Mouse (Mus musculus) CH12.LX (cell line): ENCODE measurements around the gene Cog7. TPM values are rescaled to one million over a fixed set of nuclear protein-coding genes. Genes with fewer than 3 reads are reported as not detected.

Source experiments
- DNase-seq: peaks from one replicate; pipeline ENCODE4 v3.0.0-alpha.2; 2013; ENCODE audit errors: extremely low read depth
- H3K27ac ChIP-seq: 2 replicates; pipeline ENCODE4 v1.5.1; 2012; ENCODE audit warnings: low read depth, mild to moderate bottlenecking, control low read depth, moderate library complexity; ENCODE audit not compliant: insufficient read depth
- H3K27me3 ChIP-seq: replicated peaks from 2 replicates; pipeline ENCODE3; 2012; ENCODE audit warnings: inconsistent platforms
- H3K36me3 ChIP-seq, 2 experiments: replicated peaks in 1 of 2; 2 replicates each; pipeline versions ENCODE3 to v1.6.1; 2012; ENCODE audit warnings: inconsistent platforms in 1 of 2, low read length in 1 of 2, mild to moderate bottlenecking in 1 of 2, mixed read lengths in 1 of 2, moderate library complexity in 1 of 2; ENCODE audit not compliant: control insufficient read depth in 1 of 2, insufficient read depth in 1 of 2
- H3K4me1 ChIP-seq, 2 experiments: 2 replicates each; pipeline ENCODE4 v1.6.1; 2012; ENCODE audit warnings: inconsistent platforms in 1 of 2, moderate library complexity in 1 of 2; ENCODE audit not compliant: insufficient read depth in 2 of 2, control insufficient read depth in 1 of 2
- H3K4me2 ChIP-seq: 2 replicates; pipeline ENCODE4 v1.6.1; 2012; ENCODE audit warnings: low read depth, mild to moderate bottlenecking, control low read depth; ENCODE audit not compliant: poor library complexity, insufficient read depth, severe bottlenecking
- H3K4me3 ChIP-seq, 3 experiments: fragments of 150-350 bp in 1 of 3; sonication (generic) in 1 of 3; replicated peaks in 1 of 3; 2 replicates each; pipeline versions ENCODE3 to v1.5.1; 2011 to 2012; ENCODE audit warnings: low read depth in 2 of 3, low read length in 2 of 3, mild to moderate bottlenecking in 2 of 3, moderate library complexity in 2 of 3, control low read depth in 1 of 3, improper control_type of control experiment in 1 of 3, inconsistent platforms in 1 of 3, mixed read lengths in 1 of 3; ENCODE audit not compliant: poor library complexity in 1 of 3
- H3K79me2 ChIP-seq: replicated peaks from 2 replicates; pipeline ENCODE4 v1.6.1; 2012; ENCODE audit warnings: mild to moderate bottlenecking, moderate library complexity; ENCODE audit not compliant: control insufficient read depth, poor library complexity, insufficient read depth, severe bottlenecking; ENCODE audit errors: extremely low read depth
- H3K9ac ChIP-seq: 2 replicates; pipeline ENCODE4 v1.6.1; 2012; ENCODE audit warnings: low read depth, mild to moderate bottlenecking, control low read depth, moderate library complexity; ENCODE audit not compliant: insufficient read depth
- H3K9me3 ChIP-seq: replicated peaks from 2 replicates; pipeline ENCODE3; 2012; ENCODE audit warnings: low read length, inconsistent platforms, mixed read lengths
- CHD1 ChIP-seq: IDR thresholded peaks from 2 replicates; pipeline ENCODE4 v1.6.1; 2012; ENCODE audit warnings: low read depth, low read length, improper control_type of control experiment, inconsistent platforms
- CHD2 ChIP-seq: IDR thresholded peaks from 2 replicates; pipeline ENCODE4 v1.6.1; 2011; ENCODE audit warnings: low read length, improper control_type of control experiment
- CTCF ChIP-seq, 2 experiments: IDR thresholded peaks in 1 of 2; conservative IDR thresholded peaks in 1 of 2; 2 replicates each; pipeline ENCODE4 v1.5.1; 2011 to 2012; ENCODE audit warnings: low read depth in 2 of 2, low read length in 2 of 2, improper control_type of control experiment in 1 of 2, inconsistent platforms in 1 of 2, mild to moderate bottlenecking in 1 of 2, moderate library complexity in 1 of 2
- ELF1 ChIP-seq: IDR thresholded peaks from 2 replicates; pipeline ENCODE4 v1.6.1; 2014; ENCODE audit warnings: low read depth, mild to moderate bottlenecking, inconsistent platforms, low read length, improper control_type of control experiment
- EP300 ChIP-seq: IDR thresholded peaks from 2 replicates; pipeline ENCODE4 v1.6.1; 2011; ENCODE audit warnings: low read length, improper control_type of control experiment
- ETS1 ChIP-seq: conservative IDR thresholded peaks from 2 replicates; pipeline ENCODE4 v1.6.1; 2012; ENCODE audit warnings: low read depth, mild to moderate bottlenecking, inconsistent platforms, low read length, improper control_type of control experiment, moderate library complexity
- GABPA ChIP-seq: IDR thresholded peaks from 2 replicates; pipeline ENCODE4 v1.6.1; 2012; ENCODE audit warnings: low read depth, low read length, improper control_type of control experiment, inconsistent platforms; ENCODE audit not compliant: insufficient replicate concordance
- HCFC1 ChIP-seq: IDR thresholded peaks from 2 replicates; pipeline ENCODE4 v1.6.1; 2012; ENCODE audit warnings: low read depth, mild to moderate bottlenecking, inconsistent platforms, low read length, improper control_type of control experiment
- IRF4 ChIP-seq: IDR thresholded peaks from 2 replicates; pipeline ENCODE4 v1.6.1; 2014; ENCODE audit warnings: low read depth, mild to moderate bottlenecking, inconsistent platforms, low read length, improper control_type of control experiment
- JUN ChIP-seq: IDR thresholded peaks from 2 replicates; pipeline ENCODE4 v1.6.1; 2011; ENCODE audit warnings: low read depth, mild to moderate bottlenecking, low read length, improper control_type of control experiment, moderate library complexity; ENCODE audit not compliant: insufficient read depth
- KAT2A ChIP-seq: IDR thresholded peaks from 2 replicates; pipeline ENCODE4 v1.6.1; 2012; ENCODE audit warnings: low read length, improper control_type of control experiment, inconsistent platforms; ENCODE audit not compliant: insufficient replicate concordance
- MAFK ChIP-seq: IDR thresholded peaks from 2 replicates; pipeline ENCODE4 v1.6.1; 2011; ENCODE audit warnings: low read length, improper control_type of control experiment; ENCODE audit not compliant: insufficient replicate concordance
- MAX ChIP-seq: IDR thresholded peaks from 2 replicates; pipeline ENCODE4 v1.6.1; 2011; ENCODE audit warnings: low read length, improper control_type of control experiment
- MAZ ChIP-seq: IDR thresholded peaks from 2 replicates; pipeline ENCODE4 v1.6.1; 2012; ENCODE audit warnings: low read depth, mild to moderate bottlenecking, inconsistent platforms, low read length, improper control_type of control experiment, moderate library complexity
- MEF2A ChIP-seq: IDR thresholded peaks from 2 replicates; pipeline ENCODE4 v1.6.1; 2014; ENCODE audit warnings: low read depth, mild to moderate bottlenecking, inconsistent platforms, low read length, improper control_type of control experiment, borderline replicate concordance
- MXI1 ChIP-seq: IDR thresholded peaks from 2 replicates; pipeline ENCODE4 v1.6.1; 2011; ENCODE audit warnings: mild to moderate bottlenecking, low read depth, low read length, improper control_type of control experiment
- PAX5 ChIP-seq: IDR thresholded peaks from 2 replicates; pipeline ENCODE4 v1.6.1; 2012; ENCODE audit warnings: low read length, inconsistent platforms, mixed read lengths
- POLR2A ChIP-seq: IDR thresholded peaks from 2 replicates; pipeline ENCODE4 v1.6.1; 2011; ENCODE audit warnings: low read depth, mild to moderate bottlenecking, improper control_type of control experiment, low read length
- RAD21 ChIP-seq: IDR thresholded peaks from 2 replicates; pipeline ENCODE4 v1.6.1; 2011; ENCODE audit warnings: low read depth, mild to moderate bottlenecking, low read length, improper control_type of control experiment, moderate library complexity
- SIN3A ChIP-seq: IDR thresholded peaks from 2 replicates; pipeline ENCODE4 v1.6.1; 2012; ENCODE audit warnings: low read length, improper control_type of control experiment, inconsistent platforms
- SMC3 ChIP-seq: IDR thresholded peaks from 2 replicates; pipeline ENCODE4 v1.6.1; 2011; ENCODE audit warnings: low read depth, low read length, improper control_type of control experiment
- TBP ChIP-seq: conservative IDR thresholded peaks from 2 replicates; pipeline ENCODE4 v1.6.1; 2011; ENCODE audit warnings: low read depth, low read length, improper control_type of control experiment
- TCF12 ChIP-seq: IDR thresholded peaks from 2 replicates; pipeline ENCODE4 v1.6.1; 2014; ENCODE audit warnings: low read depth, mild to moderate bottlenecking, inconsistent platforms, low read length, improper control_type of control experiment
- USF1 ChIP-seq: IDR thresholded peaks from 2 replicates; pipeline ENCODE4 v1.6.1; 2014; ENCODE audit warnings: low read depth, mild to moderate bottlenecking, inconsistent platforms, low read length, improper control_type of control experiment
- ZMIZ1 ChIP-seq: IDR thresholded peaks from 2 replicates; pipeline ENCODE4 v1.6.1; 2012; ENCODE audit warnings: low read depth, mild to moderate bottlenecking, inconsistent platforms, low read length, improper control_type of control experiment
- ZNF384 ChIP-seq: IDR thresholded peaks from 2 replicates; pipeline ENCODE4 v1.6.1; 2012; ENCODE audit warnings: low read depth, low read length, improper control_type of control experiment, inconsistent platforms
- dilution Hi-C: fragments of 300-500 bp; cut with MboI; formaldehyde crosslinking; loops from 2 replicates; pipeline ENCODE4 v1.14.3; 2020; ENCODE audit warnings: low sequenced_read_pairs; ENCODE audit not compliant: extremely low pct_unique_long_range_greater_than_20kb, extremely low pct_ligation_motif_present
- in situ Hi-C: fragments of 300-500 bp; cut with MboI; formaldehyde crosslinking; loops from 3 replicates; pipeline ENCODE4 v1.14.3; 2019; ENCODE audit warnings: low sequenced_read_pairs, low pct_ligation_motif_present, low pct_unique_long_range_greater_than_20kb, mixed read lengths
- polyA plus RNA-seq: library from polyadenylated mRNA; unstranded; fragments of >175 nt; gene quantifications from 2 replicates; pipeline ENCODE4 v1.2.1, GENCODE M21; 2012; ENCODE audit warnings: low read depth; ENCODE audit not compliant: insufficient read length
- total RNA-seq, 2 experiments: library from RNA; depleted of rRNA; stranded (reverse); fragments of 300-350 nt in 1 of 2; fragments of >200 nt in 1 of 2; gene quantifications; 2 replicates each; pipeline ENCODE4 v1.2.3; 2012 to 2014

Cog7 gene
- total and polyA plus RNA-seq, 3 experiments = 14.1 to 22.4 (median 22.2) TPM

GRCm38 (mm10) chr7:121995961-121996360, 14.4 kb upstream of the Cog7 start:
- no peaks in the 10 kb centered on the region for H3K27me3 ChIP-seq
- TF ChIP-seq TCF12 (no peak), CHD1 (no peak), MXI1 (no peak), ETS1 (no peak), MAZ (no peak)
- H3K36me3 ChIP-seq = peaks cover 31 to 88% of the 10 kb centered on the region in 2 experiments
- no peak overlapping the region for H3K4me2 ChIP-seq
- H3K9ac ChIP-seq = no peak overlapping the region
- dilution Hi-C loops = no loop called here
- H3K27ac ChIP-seq = no peak overlapping the region
- H3K79me2 ChIP-seq = no peaks in the 10 kb centered on the region
- no peak for DNase-seq
- in situ Hi-C loops = no loop called here
- H3K9me3 ChIP-seq = no peaks in the 10 kb centered on the region
- H3K4me1 ChIP-seq = no peaks in the 10 kb centered on the region
- H3K4me3 ChIP-seq = no peak overlapping the region

- no peak overlapping the region for H3K4me2 ChIP-seq
- H3K36me3 ChIP-seq = peaks cover 44 to 78% of the 10 kb centered on the region in 2 experiments
- no peak overlapping the region for H3K27ac ChIP-seq
- dilution Hi-C loops = no loop called here
- H3K9ac ChIP-seq = no peak overlapping the region
- in situ Hi-C loops = no loop called here
- H3K4me1 ChIP-seq = peaks cover 6 to 37% of the 10 kb centered on the region in 2 experiments
- TF ChIP-seq KAT2A = no peak
- peak; percentile 73 for TF ChIP-seq SMC3
- TF ChIP-seq JUN = no peak
- peak; percentile 69 for TF ChIP-seq RAD21
- peak; percentile 73 to 79 for TF ChIP-seq CTCF (conservative IDR thresholded peaks at IDR 0.05 in 1 of 2, IDR thresholded peaks at IDR 0.05 in 1 of 2; ENCODE audit: low read depth in 2 of 2, low read length in 2 of 2)
- TF ChIP-seq, all 38 proteins: peak for 3
- Histone ChIP-seq H3K9me3 (no peaks in the 10 kb centered on the region), H3K4me3 (no peak overlapping the region), H3K27me3 (no peaks in the 10 kb centered on the region), H3K79me2 (no peaks in the 10 kb centered on the region)
- DNase-seq = peak; percentile 67
Observed at GRCm38 (mm10) chr7:121975031-121975430, 6.5 kb downstream of the Cog7 start.

- H3K4me1 ChIP-seq = peaks cover 6 to 31% of the 10 kb centered on the region in 2 experiments
- DNase-seq = peak; percentile 39
- peaks cover 43 to 73% of the 10 kb centered on the region in 2 experiments for H3K36me3 ChIP-seq
- H3K9me3 ChIP-seq = no peaks in the 10 kb centered on the region
- H3K27me3 ChIP-seq = no peaks in the 10 kb centered on the region
- H3K4me3 ChIP-seq = no peak overlapping the region
- dilution Hi-C loops = no loop called here
- no peak overlapping the region for H3K4me2 ChIP-seq
- H3K79me2 ChIP-seq = no peaks in the 10 kb centered on the region
- no peak overlapping the region for H3K9ac ChIP-seq
- in situ Hi-C loops = no loop called here
- no peak overlapping the region for H3K27ac ChIP-seq
- no peak for TF ChIP-seq ZMIZ1
- no peak for TF ChIP-seq MAX
- no peak for TF ChIP-seq MXI1
- no peak for TF ChIP-seq RAD21
- no peak for TF ChIP-seq MAZ
- no peak for TF ChIP-seq JUN
- TF ChIP-seq IRF4 = no peak
- TF ChIP-seq MEF2A = peak; percentile 80
- peak; percentile 25; the same call in 1 of the 2 replicates for TF ChIP-seq ELF1
- TF ChIP-seq SIN3A = no peak
- no peak for TF ChIP-seq CTCF (conservative IDR thresholded peaks at IDR 0.05 in 1 of 2, IDR thresholded peaks at IDR 0.05 in 1 of 2; ENCODE audit: low read depth in 2 of 2, low read length in 2 of 2)
- no peak for TF ChIP-seq SMC3
- no peak for TF ChIP-seq CHD2
- no peak for TF ChIP-seq USF1
- no peak for TF ChIP-seq POLR2A
- TF ChIP-seq GABPA = no peak
- no peak for TF ChIP-seq HCFC1
- TF ChIP-seq PAX5 = no peak
- peak; percentile 85 for TF ChIP-seq ZNF384
- TF ChIP-seq TBP = no peak
- TF ChIP-seq EP300 = no peak
- TF ChIP-seq MAFK = no peak
Observed at GRCm38 (mm10) chr7:121971698-121972097, 9.8 kb downstream of the Cog7 start.
